8 mouse cellular contexts compared by ENCODE assay signal in the genomic region with DNA sequence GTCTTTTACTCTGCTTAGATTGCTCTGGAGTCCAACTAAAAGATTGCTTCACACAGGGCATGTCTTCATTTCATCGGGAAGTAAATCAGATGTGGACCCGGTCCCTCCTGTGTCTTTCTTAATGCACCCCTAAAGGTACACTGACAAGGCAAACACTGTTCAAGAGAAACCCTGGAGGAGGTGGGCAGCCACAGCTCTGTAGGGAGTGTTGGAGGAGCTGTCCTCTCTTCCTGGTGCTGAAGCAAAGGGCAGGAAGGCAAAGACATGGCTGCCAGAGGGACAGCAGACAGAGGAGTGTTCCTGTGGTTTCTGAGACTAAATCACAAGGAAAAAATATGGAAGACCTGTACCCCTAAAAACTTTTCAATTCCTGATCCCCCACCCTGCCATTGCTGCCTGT. TPM values are rescaled to one million over a fixed set of nuclear protein-coding genes. Genes with fewer than 3 reads are reported as not detected.
DNase-seq lines count a peak whose midpoint lies in the region; ATAC-seq lines count a peak whose summit lies in the region.

No protein-coding gene starts in this region.

- no peaks in the 10 kb centered on the region for H3K9me3 ChIP-seq in neural tube, embryonic 12.5 days

- no peaks in the 10 kb centered on the region for H3K36me3 ChIP-seq in neural tube, embryonic 12.5 days

- H3K27ac ChIP-seq in neural tube, embryonic 12.5 days, result no peak overlapping the region

- 39% methylated on average over 2 of the region's 2 CpGs for WGBS in neural tube, embryonic 12.5 days

- ATAC-seq in neural tube, embryonic 12.5 days (ENCODE audit: low FRiP score, low read depth), result no peak
- no peak for ATAC-seq in CD4-positive, CD25-positive, alpha-beta regulatory T cell, adult 4 months

- no peak overlapping the region for H3K4me3 ChIP-seq in neural tube, embryonic 12.5 days

- H3K9ac ChIP-seq in neural tube, embryonic 12.5 days, result no peak overlapping the region

- peak overlapping the region; percentile 84 for H3K4me2 ChIP-seq in neural tube, embryonic 12.5 days (replicated peaks)

- H3K27me3 ChIP-seq in neural tube, embryonic 12.5 days (replicated peaks), result 0 out of 2 replicates have a peak, but pooled peaks cover 4% of the 10 kb centered on the region

- peak; percentile 33 for DNase-seq in right cerebral cortex, postnatal 4 days
- no peak for DNase-seq in right cerebral cortex, postnatal 14 days
- DNase-seq in embryo, embryonic 11 days, result peak; percentile 78
- peak; percentile 70 for DNase-seq in kidney, postnatal 14 days
- no peak for DNase-seq in spleen, postnatal 14 days (ENCODE audit: low spot score in 2 of 2)
- no peak for DNase-seq in cerebellum, postnatal 4 days (ENCODE audit: low spot score in 2 of 2)

- peaks cover 15% of the 10 kb centered on the region for H3K4me1 ChIP-seq in neural tube, embryonic 12.5 days

RNA-seq across cellular contexts. Expression of a gene that starts 31.1 kb away (rescaled TPM):
- polyA plus RNA-seq in neural tube, embryonic 12.5 days (2016; fragmentation: Nextera tagmentation; extraction: Ambion mirVana), result 34.3 and 47.5 TPM in 2 replicates
- under 1 TPM in 1 of 2 experiments, not detected in 1; 0.65 TPM for polyA plus RNA-seq in CD4-positive, CD25-positive, alpha-beta regulatory T cell, adult 4 months (2017; shearing (Covaris generic))

Comparison
In these comparisons a context has a peak if more than half of its experiments do, and no peak if none do; other contexts are left out.
1. DNase-seq: peak in right cerebral cortex, postnatal 4 days (single experiment), embryo, embryonic 11 days (single experiment) and kidney, postnatal 14 days (single experiment); none in right cerebral cortex, postnatal 14 days (single experiment), spleen, postnatal 14 days (0 of 2) and cerebellum, postnatal 4 days (0 of 2).
2. RNA of a gene that starts 31.1 kb away (polyA plus RNA-seq): 34.3 to 47.5 TPM in neural tube, embryonic 12.5 days; 0.65 TPM in CD4-positive, CD25-positive, alpha-beta regulatory T cell, adult 4 months; every median in the first group is over 10 times any median in the second.